Mouse (Mus musculus): ENCODE measurements around the gene Jph4. TPM values are rescaled to one million over a fixed set of nuclear protein-coding genes. Genes with fewer than 3 reads are reported as not detected.
A peak's percentile ranks its signal among the peaks of the same experiment; 100 is the strongest.

Jph4 gene
- total RNA-seq, 2 experiments from 2014 or later = not detected

GRCm38 (mm10) chr14:55121947-55122346 lies 5.2 kb upstream of the Jph4 start:
- DNase-seq (ENCODE audit: low spot score) = peak; percentile 46
- intact Hi-C loops (cut with DNase I) = loop anchor here (2.0 kb wide), 1 partner anchor 39 kb away; no protein-coding TSS in a partner anchor

- intact Hi-C loops (cut with DNase I) = no loop called here
These were observed 2.8 kb upstream of the Jph4 start for GRCm38 (mm10) chr14:55119421-55120134.

GRCm38 (mm10) chr14:55118852-55119251 lies 2.1 kb upstream of the Jph4 start:
- no peak for DNase-seq (ENCODE audit: low spot score)
- intact Hi-C loops (cut with DNase I) = no loop called here

More at GRCm38 (mm10) chr14:55119421-55120134, 2.8 kb upstream of the Jph4 start:
- no peak for DNase-seq (ENCODE audit: low spot score)

- DNase-seq (ENCODE audit: low spot score) = no peak
- intact Hi-C loops (cut with DNase I) = loop anchor here (2.0 kb wide), 1 partner anchor 21 kb away; the partner anchor contains the start of gene Thtpa
These were observed 889 bp downstream of the Jph4 start for GRCm38 (mm10) chr14:55115846-55116245.

- no peak for DNase-seq (ENCODE audit: low spot score)
These were observed 1.7 kb downstream of the Jph4 start for GRCm38 (mm10) chr14:55114759-55115701.

GRCm38 (mm10) chr14:55113975-55114645 lies 2.6 kb downstream of the Jph4 start:
- intact Hi-C loops (cut with DNase I) = loop anchor here (2.0 kb wide), 1 partner anchor 19 kb away; the partner anchor contains the start of gene Thtpa
- no peak for DNase-seq (ENCODE audit: low spot score)

More at GRCm38 (mm10) chr14:55114759-55115701, 1.7 kb downstream of the Jph4 start:
- intact Hi-C loops (cut with DNase I) = loop anchor here (2.0 kb wide), 1 partner anchor 20 kb away; the partner anchor contains the start of gene Thtpa

- no peak for DNase-seq (ENCODE audit: low spot score)
- intact Hi-C loops (cut with DNase I) = no loop called here
These were observed 3.3 kb downstream of the Jph4 start for GRCm38 (mm10) chr14:55113351-55113974.

GRCm38 (mm10) chr14:55111720-55112119 lies 5.0 kb downstream of the Jph4 start:
- intact Hi-C loops (cut with DNase I) = no loop called here
- no peak for DNase-seq (ENCODE audit: low spot score)

GRCm38 (mm10) chr14:55110076-55110475 lies 6.7 kb downstream of the Jph4 start:
- DNase-seq (ENCODE audit: low spot score) = no peak
- intact Hi-C loops (cut with DNase I) = no loop called here

- no peak for DNase-seq (ENCODE audit: low spot score)
- intact Hi-C loops (cut with DNase I) = no loop called here
These were observed 7.5 kb downstream of the Jph4 start for GRCm38 (mm10) chr14:55109048-55109873.

- no peak for DNase-seq (ENCODE audit: low spot score)
- intact Hi-C loops (cut with DNase I) = no loop called here
These were observed 8.4 kb downstream of the Jph4 start for GRCm38 (mm10) chr14:55108202-55108870.

GRCm38 (mm10) chr14:55106990-55107389 lies 9.7 kb downstream of the Jph4 start:
- intact Hi-C loops (cut with DNase I) = no loop called here

GRCm38 (mm10) chr14:55105836-55106809 lies 10.6 kb downstream of the Jph4 start, which contains the start of gene Ap1g2:
TSS of gene Ap1g2 (minus strand) at chr14:55106593.
- intact Hi-C loops (cut with DNase I) = no loop called here
- DNase-seq (ENCODE audit: low spot score) = peak; percentile 77

More at GRCm38 (mm10) chr14:55106990-55107389, 9.7 kb downstream of the Jph4 start:
- DNase-seq (ENCODE audit: low spot score) = no peak

GRCm38 (mm10) chr14:55105386-55105785 lies 11.3 kb downstream of the Jph4 start:
- DNase-seq (ENCODE audit: low spot score) = no peak
- intact Hi-C loops (cut with DNase I) = no loop called here

GRCm38 (mm10) chr14:55104365-55104764 lies 12.4 kb downstream of the Jph4 start:
- no peak for DNase-seq (ENCODE audit: low spot score)
- intact Hi-C loops (cut with DNase I) = no loop called here

- no peak for DNase-seq (ENCODE audit: low spot score)
- intact Hi-C loops (cut with DNase I) = no loop called here
These were observed 14.4 kb downstream of the Jph4 start for GRCm38 (mm10) chr14:55102253-55102785.

GRCm38 (mm10) chr14:55101592-55101991 lies 15.1 kb downstream of the Jph4 start:
- intact Hi-C loops (cut with DNase I) = no loop called here
- no peak for DNase-seq (ENCODE audit: low spot score)
